Mouse (Mus musculus) bone marrow macrophage, adult 2 months (primary cell): ENCODE data around the gene Tcp11l2.

Experiments
- CTCF ChIP-seq: IDR thresholded peaks from 2 replicates; pipeline ENCODE4 v1.5.1; 2012; ENCODE audit warnings: low read depth, mild to moderate bottlenecking, low read length, moderate library complexity
- POLR2A ChIP-seq: IDR thresholded peaks from 2 replicates; pipeline ENCODE4 v1.6.1; 2012; ENCODE audit warnings: mild to moderate bottlenecking, low read depth, low read length, borderline replicate concordance

GRCm38 (mm10) chr10:84576395-84577070 lies at the start of gene Tcp11l2:
- TF ChIP-seq POLR2A (no peak), CTCF (no peak)
